Mouse (Mus musculus) right cerebral cortex, adult 2 months (tissue): ENCODE results near the gene Hist1h3e.
"Not testable (repeated sequence)": the region's sequence is repeated elsewhere in the genome, so short reads cannot be mapped to it uniquely, and the experiment has no call there.

Experiments used
- DNase-seq, 2 experiments: peaks; one replicate each; pipeline ENCODE4 v3.0.0; 2021 to 2022; ENCODE audit warnings: low spot score in 2 of 2

The Hist1h3e gene

DNA sequence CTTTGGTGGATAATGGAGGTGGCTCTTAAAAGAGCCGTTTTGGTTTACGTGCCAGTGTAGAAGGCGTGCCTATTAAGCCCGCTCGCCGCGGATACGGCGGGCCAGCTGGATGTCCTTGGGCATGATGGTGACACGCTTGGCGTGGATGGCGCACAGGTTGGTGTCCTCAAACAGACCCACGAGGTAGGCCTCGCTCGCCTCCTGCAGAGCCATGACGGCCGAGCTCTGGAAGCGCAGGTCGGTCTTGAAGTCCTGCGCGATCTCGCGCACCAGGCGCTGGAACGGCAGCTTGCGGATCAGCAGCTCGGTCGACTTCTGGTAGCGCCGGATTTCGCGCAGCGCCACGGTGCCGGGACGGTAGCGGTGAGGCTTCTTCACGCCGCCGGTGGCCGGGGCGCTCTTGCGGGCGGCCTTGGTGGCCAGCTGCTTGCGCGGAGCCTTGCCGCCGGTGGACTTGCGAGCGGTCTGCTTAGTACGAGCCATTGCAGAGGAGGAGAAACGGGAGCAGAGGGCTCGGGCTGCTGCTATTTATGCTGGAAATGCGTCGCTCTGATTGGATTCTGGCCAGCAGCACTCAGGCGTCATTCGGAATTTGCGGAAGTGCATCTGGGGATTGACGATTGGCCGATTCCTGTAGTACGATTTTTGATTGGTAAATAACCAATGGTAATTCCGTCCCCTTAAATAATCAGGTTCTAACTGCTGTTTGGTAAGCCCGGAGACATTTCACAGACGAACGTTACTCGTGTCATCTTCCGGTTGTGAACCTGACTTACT is at the start of gene Hist1h3e:
Gene Hist1h3e, minus strand, starts transcription at position 487 of the 777 bp plus-strand sequence.
- peak; percentile 95 for DNase-seq

- no peak for DNase-seq
Observed at GRCm38 (mm10) chr13:23611638-23612037, 49.5 kb upstream of the Hist1h3e start.

- DNase-seq: no peak
Observed at GRCm38 (mm10) chr13:23610393-23610792, 48.2 kb upstream of the Hist1h3e start.

GRCm38 (mm10) chr13:23609844-23610243 is 47.7 kb upstream of the Hist1h3e start:
- no peak for DNase-seq

- DNase-seq: no peak
Observed at GRCm38 (mm10) chr13:23609209-23609608, 47.0 kb upstream of the Hist1h3e start.

- DNase-seq: no peak
Observed at GRCm38 (mm10) chr13:23605052-23605451, 42.9 kb upstream of the Hist1h3e start.

DNA sequence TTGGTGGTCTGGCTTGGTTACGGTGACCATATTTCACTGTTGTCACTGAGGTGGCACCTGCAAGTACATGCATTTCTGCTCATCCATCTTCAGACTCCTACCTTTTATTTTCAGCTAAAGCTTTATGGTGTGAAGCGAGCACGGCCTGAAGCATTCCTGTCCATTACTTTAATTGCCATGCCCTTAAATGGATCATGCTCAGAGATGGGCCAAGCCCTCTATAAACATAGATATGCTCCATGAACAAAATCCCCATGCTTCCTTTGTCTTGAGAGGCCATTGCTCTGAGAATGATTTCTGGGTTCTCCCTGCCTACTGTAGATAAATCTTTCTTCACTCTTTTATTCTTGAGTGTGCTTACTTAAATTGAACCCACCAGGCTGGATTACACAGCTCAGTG is 42.3 kb upstream of the Hist1h3e start:
- DNase-seq: no peak

DNA sequence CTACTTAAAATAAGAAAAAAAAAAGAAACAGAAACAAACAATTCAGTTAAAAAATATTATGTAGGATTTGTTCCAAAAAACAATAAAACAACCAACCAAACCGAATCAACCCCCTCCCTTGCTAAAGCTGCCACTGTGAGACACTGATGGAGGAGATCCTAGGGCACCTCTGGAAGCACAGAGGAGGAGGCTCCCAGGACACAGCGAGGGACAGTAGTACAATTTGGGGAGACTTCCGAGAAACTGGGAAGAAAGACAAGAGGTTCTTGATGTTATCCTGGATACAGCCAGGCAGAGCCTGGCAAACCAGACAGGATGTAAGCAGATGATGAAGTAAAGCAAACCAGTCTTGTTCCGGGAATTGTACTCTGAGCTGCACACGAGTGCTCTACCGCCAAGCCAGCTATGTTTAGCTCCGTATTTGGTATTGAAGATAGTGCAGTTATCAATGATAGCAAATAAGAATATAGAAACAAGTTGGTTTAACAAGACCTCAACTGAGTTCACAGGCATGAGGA is 41.1 kb upstream of the Hist1h3e start:
- DNase-seq: no peak

- DNase-seq: peak; percentile 65 to 83
Observed at GRCm38 (mm10) chr13:23597957-23598356, 35.8 kb upstream of the Hist1h3e start.

DNA sequence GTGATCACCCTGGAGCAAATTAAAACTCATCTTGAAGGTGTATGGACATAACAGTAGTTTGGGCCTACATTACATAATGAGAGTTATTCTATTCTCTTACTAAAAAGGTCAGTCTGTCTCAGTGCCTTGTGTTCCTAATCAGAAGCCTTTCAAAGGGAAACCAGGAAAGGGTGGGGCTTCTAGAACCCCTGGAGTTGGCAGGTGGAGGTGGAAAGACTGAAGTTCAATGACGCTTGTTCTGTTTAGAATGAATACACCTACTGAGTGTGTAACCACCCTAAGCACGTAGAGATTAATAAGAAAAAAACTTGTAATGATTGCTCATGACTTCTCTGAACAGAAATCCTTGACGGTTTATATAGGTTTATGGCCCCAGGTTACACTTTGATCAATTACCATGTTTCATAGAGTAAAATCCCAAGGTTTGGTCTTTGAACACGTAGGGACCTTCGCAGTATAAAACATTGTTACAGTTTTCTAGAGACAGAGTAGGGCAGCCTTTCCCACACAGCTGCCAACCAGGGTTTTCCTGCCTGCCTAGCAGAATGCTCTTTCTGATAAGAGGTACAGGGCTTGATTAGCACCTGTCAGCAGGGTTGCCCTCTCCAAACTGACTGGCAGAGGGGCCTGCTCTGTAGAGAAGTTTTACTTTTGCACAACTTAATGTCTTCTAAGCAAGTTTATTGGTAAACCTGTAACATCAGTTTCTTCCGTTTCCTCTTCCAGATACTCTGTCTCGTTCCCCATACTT is 33.6 kb upstream of the Hist1h3e start:
- no peak for DNase-seq

- no peak for DNase-seq
Observed at GRCm38 (mm10) chr13:23595185-23595584, 33.0 kb upstream of the Hist1h3e start.

GRCm38 (mm10) chr13:23593051-23593770 is 31.0 kb upstream of the Hist1h3e start:
- no peak for DNase-seq

DNA sequence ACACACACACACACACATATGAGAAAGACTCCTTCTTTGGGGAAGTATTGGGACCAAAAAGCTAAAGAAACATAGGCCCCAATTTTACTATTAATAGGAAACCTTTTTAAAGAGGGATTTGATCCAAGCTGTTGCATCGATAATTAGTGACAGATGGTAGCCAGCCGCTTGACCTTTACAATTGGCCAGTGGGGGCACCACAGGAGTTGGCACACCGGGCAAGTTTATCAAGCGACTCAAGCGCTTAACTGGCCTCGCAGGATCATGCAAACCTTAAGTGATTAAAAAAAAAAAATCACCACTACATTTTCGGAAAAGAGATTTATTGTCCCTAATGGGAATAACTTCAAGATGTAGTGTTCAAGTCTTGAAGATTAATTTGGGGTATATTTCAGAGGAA is 30.4 kb upstream of the Hist1h3e start:
- no peak for DNase-seq

DNA sequence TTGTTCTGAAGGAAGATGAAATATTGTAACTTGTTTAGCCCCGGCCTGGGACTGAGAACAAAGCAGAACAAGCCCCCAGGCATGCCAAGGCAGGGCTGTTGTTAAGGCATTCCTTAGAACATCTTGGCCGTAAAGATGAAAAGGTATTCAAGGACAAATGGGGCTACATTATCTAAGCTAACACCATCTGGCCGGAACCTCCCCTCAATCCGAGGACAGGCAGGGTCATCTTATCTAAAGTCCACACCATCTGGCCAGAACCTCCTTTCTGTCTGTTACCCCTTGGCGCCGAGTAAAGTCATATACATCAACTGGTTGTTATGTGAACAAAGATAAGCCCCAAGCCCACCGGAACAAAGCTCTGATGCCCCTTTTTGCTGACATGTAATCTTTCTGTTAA is 29.7 kb upstream of the Hist1h3e start:
- DNase-seq: not testable (repeated sequence)

DNA sequence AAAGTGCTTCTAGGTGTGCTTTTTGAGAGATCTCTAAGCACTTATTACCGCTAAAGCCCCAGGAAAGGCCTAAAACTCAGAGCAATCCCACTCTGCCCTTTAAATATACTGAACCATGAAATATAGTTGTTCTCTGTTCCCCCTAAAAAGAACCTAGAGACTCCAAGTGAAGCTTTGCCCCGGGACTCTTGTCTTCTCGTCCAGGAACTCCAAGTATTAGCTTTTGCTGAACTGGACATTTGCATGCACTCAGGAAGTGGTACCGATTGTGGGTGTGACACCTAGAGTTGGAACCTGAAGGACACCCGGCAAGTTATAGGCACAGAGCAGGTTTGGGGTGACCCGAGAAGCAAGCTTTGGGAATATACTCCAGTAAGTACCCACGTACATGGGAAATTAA is 29.0 kb upstream of the Hist1h3e start:
- no peak for DNase-seq

- DNase-seq: no peak
Observed at GRCm38 (mm10) chr13:23586940-23587225, 24.7 kb upstream of the Hist1h3e start.

GRCm38 (mm10) chr13:23586099-23586939 is 24.1 kb upstream of the Hist1h3e start:
- no peak for DNase-seq

GRCm38 (mm10) chr13:23585442-23586098 is 23.4 kb upstream of the Hist1h3e start:
- peak; percentile 76 to 77 for DNase-seq

DNA sequence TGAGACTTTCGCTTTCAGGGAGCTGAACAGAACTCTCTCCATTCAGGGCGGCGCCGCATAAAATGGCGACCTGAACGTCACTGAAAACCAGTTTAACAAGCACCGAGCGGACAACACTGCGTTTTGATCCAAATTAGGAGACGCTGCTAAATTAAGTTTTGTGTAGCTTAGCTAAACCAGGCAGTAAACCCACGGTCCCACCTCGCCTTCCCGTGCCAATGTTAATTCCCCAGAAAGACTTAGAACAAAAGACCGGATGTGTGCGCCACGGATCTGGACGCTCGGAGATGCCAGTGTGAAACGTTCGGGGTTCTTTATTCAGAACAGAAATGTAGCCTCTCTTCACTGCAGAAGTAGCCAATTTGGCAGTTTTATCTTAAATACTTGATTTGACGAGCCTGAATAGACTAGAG is 22.9 kb upstream of the Hist1h3e start:
- peak; percentile 77 to 82 for DNase-seq

DNA sequence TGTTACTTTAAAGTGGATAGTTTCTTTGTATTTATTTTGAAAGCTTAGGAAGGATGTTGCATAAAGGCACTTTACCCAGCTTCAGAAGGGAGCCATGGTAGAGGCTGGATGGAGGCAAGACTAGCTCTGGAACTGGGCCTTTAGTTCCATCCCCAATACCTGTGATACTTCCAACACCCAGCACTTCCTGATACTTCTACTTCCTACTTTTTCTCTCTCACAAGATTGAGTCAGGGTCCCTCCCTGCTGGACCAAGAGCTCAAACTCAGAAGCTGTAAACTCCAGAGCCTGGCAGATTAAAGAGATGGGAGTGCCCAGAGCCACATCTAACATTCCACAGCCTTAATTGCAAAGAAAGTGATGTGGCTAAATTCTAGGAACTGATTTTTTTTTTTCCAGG is 22.2 kb upstream of the Hist1h3e start:
- DNase-seq: no peak
